Mouse (Mus musculus): Measurements from ENCODE around the gene Tacc2.

DNA sequence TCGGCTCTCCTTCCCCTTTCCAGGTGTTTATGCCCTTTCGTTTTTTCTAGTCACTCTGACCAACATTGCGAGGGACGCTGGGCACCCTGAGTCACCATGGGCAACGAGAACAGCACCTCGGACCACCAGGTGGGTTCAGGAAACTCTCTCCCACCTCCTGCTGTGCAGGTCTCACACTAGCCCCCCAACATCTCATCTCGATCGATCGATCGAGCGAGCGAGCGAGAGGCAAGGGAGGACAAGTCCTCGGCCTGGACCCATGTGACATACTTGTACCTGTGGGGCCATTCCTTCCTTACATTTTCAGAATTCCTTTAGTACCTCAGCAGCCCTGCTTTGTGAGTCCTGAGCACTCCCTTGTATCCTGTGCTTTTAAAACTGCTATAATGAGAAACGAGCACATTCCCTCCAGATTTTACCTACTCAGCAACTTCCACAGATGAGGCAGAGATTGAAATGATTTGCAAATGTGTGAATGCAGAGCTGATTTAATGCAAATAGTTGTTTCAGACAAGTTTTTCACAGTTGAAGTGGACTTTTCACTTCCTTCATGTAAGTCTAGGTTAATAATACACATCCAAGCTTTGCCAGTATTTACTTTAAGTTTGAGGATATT, at the start of gene Tacc2:
- TF ChIP-seq POLR2A (IDR thresholded peaks at IDR 0.05; ENCODE audit: low read depth, low read length) = no peak
- TF ChIP-seq CTCF (conservative IDR thresholded peaks at IDR 0.05; ENCODE audit: insufficient read depth, insufficient read length, low read depth, low read length) = no peak

Measured in kidney, adult 2 months (tissue).